Comparison of ENCODE assay signal across 8 mouse cellular contexts in the genomic region with DNA sequence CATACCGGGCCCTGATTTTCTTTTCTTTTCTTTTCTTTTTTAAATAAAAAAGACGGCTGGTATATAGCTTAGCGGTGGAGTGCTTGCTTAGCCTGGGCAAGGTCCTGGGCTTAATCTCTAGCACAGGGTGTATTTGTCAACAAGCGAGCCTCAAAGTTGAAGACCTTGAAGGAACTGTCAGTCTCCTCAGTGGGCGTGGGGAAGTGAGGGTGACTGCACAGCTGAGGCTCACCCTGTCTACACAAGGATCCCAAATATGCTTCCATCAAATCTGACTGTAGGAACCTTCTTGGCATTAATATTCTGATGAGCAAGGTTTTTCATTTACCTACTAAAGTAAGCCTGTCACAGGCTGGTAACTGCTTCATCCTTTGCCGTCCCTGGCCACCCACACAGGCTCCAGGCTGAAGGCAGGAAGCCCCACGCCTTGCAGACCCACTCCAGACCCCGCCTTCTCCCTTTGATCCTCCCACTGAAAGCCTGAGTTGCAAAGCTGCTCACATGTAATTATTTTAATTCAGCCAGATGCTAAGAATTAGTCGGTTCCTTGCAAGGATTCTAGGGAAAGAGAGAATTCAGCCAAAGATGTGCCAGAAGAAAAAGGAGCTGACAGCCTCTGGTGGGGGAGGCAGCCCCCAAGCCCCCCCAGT. TPM values are rescaled to one million over a fixed set of nuclear protein-coding genes. Genes with fewer than 3 reads are reported as not detected.
DNase-seq lines count a peak whose midpoint lies in the region; ATAC-seq and TF ChIP-seq lines count a peak whose summit lies in the region.

No protein-coding gene starts in this region.

- H3K4me1 ChIP-seq in kidney, embryonic 16.5 days (ENCODE audit: insufficient read depth, low read length): peaks cover 10% of the 10 kb centered on the region
- H3K4me1 ChIP-seq in midbrain, postnatal 0 days (ENCODE audit: insufficient read depth, low read length): 0 out of 2 replicates have a peak, but pooled peaks cover 3% of the 10 kb centered on the region

- 18% methylated on average over 9 of the region's 9 CpGs for WGBS in kidney, embryonic 16.5 days
- 8% methylated on average over 9 of the region's 9 CpGs for WGBS in midbrain, postnatal 0 days

- no peak overlapping the region for H3K4me3 ChIP-seq in kidney, embryonic 16.5 days (ENCODE audit: low read length)
- H3K4me3 ChIP-seq in midbrain, postnatal 0 days (ENCODE audit: low read depth, low read length): no peak overlapping the region

- no peak for TF ChIP-seq CTCF in midbrain, postnatal 0 days (IDR thresholded peaks at IDR 0.05)

- 0 out of 2 replicates have a peak, but pooled peaks have one; percentile 57 for ATAC-seq in kidney, embryonic 16.5 days (ENCODE audit: low FRiP score, low TSS enrichment)
- ATAC-seq in activated CD4-positive, CD25-positive, alpha-beta regulatory T cell, adult 4 months: peak; percentile 78
- ATAC-seq in midbrain, postnatal 0 days (ENCODE audit: low FRiP score): peak; percentile 82; the same call in 1 of the 2 replicates

- H3K27ac ChIP-seq in kidney, embryonic 16.5 days (ENCODE audit: low read length): peak overlapping the region; percentile 13; the same call in 1 of the 2 replicates
- peak overlapping the region; percentile 59 for H3K27ac ChIP-seq in midbrain, postnatal 0 days (ENCODE audit: low read depth, low read length)

- H3K27me3 ChIP-seq in kidney, embryonic 16.5 days (ENCODE audit: insufficient read depth, low read length): no peaks in the 10 kb centered on the region
- no peaks in the 10 kb centered on the region for H3K27me3 ChIP-seq in midbrain, postnatal 0 days (ENCODE audit: insufficient read depth, low read length)

- H3K9me3 ChIP-seq in kidney, embryonic 16.5 days (ENCODE audit: low read length): no peaks in the 10 kb centered on the region
- no peaks in the 10 kb centered on the region for H3K9me3 ChIP-seq in midbrain, postnatal 0 days (ENCODE audit: low read length)

- H3K36me3 ChIP-seq in kidney, embryonic 16.5 days (ENCODE audit: insufficient read depth, low read length): no peaks in the 10 kb centered on the region
- H3K36me3 ChIP-seq in midbrain, postnatal 0 days (ENCODE audit: insufficient read depth, low read length): peaks cover 15% of the 10 kb centered on the region

- H3K9ac ChIP-seq in kidney, embryonic 16.5 days (replicated peaks; ENCODE audit: low read length): no peak overlapping the region
- no peak overlapping the region for H3K9ac ChIP-seq in midbrain, postnatal 0 days (replicated peaks; ENCODE audit: low read length, poor library complexity, severe bottlenecking)

- H3K4me2 ChIP-seq in kidney, embryonic 16.5 days (replicated peaks; ENCODE audit: low read depth, low read length): no peak overlapping the region
- H3K4me2 ChIP-seq in midbrain, postnatal 0 days (ENCODE audit: low read depth, low read length, poor library complexity, severe bottlenecking): peak overlapping the region; percentile 2; the same call in 1 of the 2 replicates

- no peak for DNase-seq in kidney, postnatal 25 days
- peak; percentile 26 for DNase-seq in hindlimb bud, embryonic 11.5 days (ENCODE audit: extremely low spot score, low read depth, low spot score)
- peak; percentile 34 for DNase-seq in midbrain, postnatal 0 days (ENCODE audit: low spot score)
- DNase-seq in adipocyte (ENCODE audit: low spot score): no peak
- no peak for DNase-seq in cerebellum, adult 9-10 months
- DNase-seq in urinary bladder, postnatal 10 days (ENCODE audit: low spot score): no peak

RNA-seq across cellular contexts. Expression of a gene that starts 38.7 kb away (rescaled TPM):
- polyA plus RNA-seq in kidney, embryonic 16.5 days (2015; fragmentation: Nextera tagmentation; extraction: Ambion mirVana): 8.2 and 10.0 TPM in 2 replicates
- 1 to 10 TPM; 1.5 to 1.6 TPM for polyA plus RNA-seq in activated CD4-positive, CD25-positive, alpha-beta regulatory T cell, adult 4 months (2017; shearing (Covaris generic))
- 85.1 and 86.5 TPM in 2 replicates for total RNA-seq in midbrain, postnatal 0 days (2014; rRNA removed)
- polyA plus RNA-seq in midbrain, postnatal 0 days (2015; fragmentation: Nextera tagmentation; extraction: Ambion mirVana): 88.9 and 90.2 TPM in 2 replicates

Comparison
In these comparisons a context has a peak if more than half of its experiments do, and no peak if none do; other contexts are left out.
1. DNase-seq: peak in hindlimb bud, embryonic 11.5 days (single experiment) and midbrain, postnatal 0 days (single experiment); none in kidney, postnatal 25 days (0 of 2), adipocyte (single experiment), cerebellum, adult 9-10 months (single experiment) and urinary bladder, postnatal 10 days (single experiment).
2. Peak in every context shown above with its lines, with median percentiles within 50 percentile points of each other: ATAC-seq.